Mouse (Mus musculus) bone marrow macrophage, adult 2 months (primary cell): ENCODE measurements around the gene Vwc2.

ENCODE experiments used
- CTCF ChIP-seq: IDR thresholded peaks from 2 replicates; pipeline ENCODE4 v1.5.1; 2012; ENCODE audit warnings: low read depth, mild to moderate bottlenecking, low read length, moderate library complexity
- POLR2A ChIP-seq: IDR thresholded peaks from 2 replicates; pipeline ENCODE4 v1.6.1; 2012; ENCODE audit warnings: mild to moderate bottlenecking, low read depth, low read length, borderline replicate concordance

GRCm38 (mm10) chr11:11223162-11223561, 109.1 kb downstream of the Vwc2 start:
- TF ChIP-seq POLR2A (no peak), CTCF (no peak)
